Comparison of ENCODE assay signal across 29 mouse cellular contexts in genomic region chr1:160064547-160065144, GRCm38 (mm10). TPM values are rescaled to one million over a fixed set of nuclear protein-coding genes. Genes with fewer than 3 reads are reported as not detected.
A peak's percentile ranks its signal among the peaks of the same experiment; 100 is the strongest.
DNase-seq lines count a peak whose midpoint lies in the region; ATAC-seq lines count a peak whose summit lies in the region.
"Had no signal": no experiment of that assay in that cellular context is flagged by ENCODE, and none has a peak within 500 bp of the region (broad histone marks: within the 10 kb centered on the region; RNA-seq: fewer than 3 reads in every experiment).

No protein-coding gene starts in this region.

- 56% methylated on average over 7 of the region's 7 CpGs for WGBS in liver, embryonic 11.5 days
- 78% methylated on average over 7 of the region's 7 CpGs for WGBS in intestine, embryonic 14.5 days
- 68% methylated on average over 7 of the region's 7 CpGs for WGBS in intestine, embryonic 16.5 days
- WGBS in stomach, embryonic 16.5 days, result 71% methylated on average over 7 of the region's 7 CpGs

- H3K9me3 ChIP-seq in liver, embryonic 11.5 days (ENCODE audit: control insufficient read depth, low read length), result no peaks in the 10 kb centered on the region
- H3K9me3 ChIP-seq in intestine, embryonic 14.5 days (ENCODE audit: control insufficient read depth, low read length), result no peaks in the 10 kb centered on the region
- H3K9me3 ChIP-seq in intestine, embryonic 16.5 days (ENCODE audit: control insufficient read depth, low read length), result peaks cover 7% of the 10 kb centered on the region; the same call in 1 of the 2 replicates
- peaks cover 8% of the 10 kb centered on the region for H3K9me3 ChIP-seq in stomach, embryonic 16.5 days (replicated peaks; ENCODE audit: control insufficient read depth, low read length)
- H3K9me3 ChIP-seq: embryonic facial prominence, embryonic 13.5 days; G1E; hindbrain, embryonic 15.5 days had no signal

- H3K4me1 ChIP-seq in liver, embryonic 11.5 days (replicated peaks; ENCODE audit: control insufficient read depth, insufficient read depth, low read length), result peaks cover 19% of the 10 kb centered on the region
- H3K4me1 ChIP-seq in intestine, embryonic 14.5 days (replicated peaks; ENCODE audit: control insufficient read depth, insufficient read depth, low read length), result no peaks in the 10 kb centered on the region
- H3K4me1 ChIP-seq in intestine, embryonic 16.5 days (ENCODE audit: control insufficient read depth, insufficient read depth, low read length), result no peaks in the 10 kb centered on the region
- 0 out of 2 replicates have a peak, but pooled peaks cover 7% of the 10 kb centered on the region for H3K4me1 ChIP-seq in stomach, embryonic 16.5 days (ENCODE audit: control insufficient read depth, insufficient read depth, low read length)
- H3K4me1 ChIP-seq: embryonic facial prominence, embryonic 10.5 days; embryonic facial prominence, embryonic 13.5 days; forebrain, embryonic 10.5 days; forebrain, embryonic 13.5 days; hindbrain, embryonic 12.5 days; hindbrain, embryonic 15.5 days had no signal

- H3K9ac ChIP-seq in liver, embryonic 11.5 days (ENCODE audit: low read depth, low read length), result no peak overlapping the region
- H3K9ac ChIP-seq in intestine, embryonic 14.5 days (ENCODE audit: low read length), result no peak overlapping the region
- no peak overlapping the region for H3K9ac ChIP-seq in intestine, embryonic 16.5 days (ENCODE audit: low read depth, low read length)
- H3K9ac ChIP-seq in stomach, embryonic 16.5 days (ENCODE audit: low read length), result no peak overlapping the region
- H3K9ac ChIP-seq: embryonic facial prominence, embryonic 13.5 days; forebrain, embryonic 13.5 days; heart, embryonic 13.5 days; hindbrain, embryonic 12.5 days; hindbrain, embryonic 15.5 days had no signal

- H3K27me3 ChIP-seq in liver, embryonic 11.5 days (replicated peaks; ENCODE audit: control insufficient read depth, insufficient read depth, low read length), result no peaks in the 10 kb centered on the region
- no peaks in the 10 kb centered on the region for H3K27me3 ChIP-seq in intestine, embryonic 14.5 days (replicated peaks; ENCODE audit: control insufficient read depth, insufficient read depth, low read length)
- no peaks in the 10 kb centered on the region for H3K27me3 ChIP-seq in intestine, embryonic 16.5 days (replicated peaks; ENCODE audit: control insufficient read depth, insufficient read depth, low read length)
- no peaks in the 10 kb centered on the region for H3K27me3 ChIP-seq in stomach, embryonic 16.5 days (ENCODE audit: control insufficient read depth, insufficient read depth, low read length)
- H3K27me3 ChIP-seq: CH12.LX; embryonic facial prominence, embryonic 13.5 days; forebrain, embryonic 13.5 days; heart, embryonic 13.5 days; hindbrain, embryonic 12.5 days; hindbrain, embryonic 15.5 days; Patski had no signal

- DNase-seq in liver, embryonic 11.5 days (ENCODE audit: low spot score), result no peak
- no peak for DNase-seq in liver
- no peak for DNase-seq in intestine, embryonic 14.5 days (ENCODE audit: low spot score)
- DNase-seq in adrenal gland, postnatal 10 days, result no peak
- DNase-seq in kidney, adult 18-20 months, result no peak
- DNase-seq: adrenal gland, postnatal 25 days; B cell, adult 2 months; cerebellum, adult 11-12 months; cerebellum, adult 8-10 months; cerebellum, postnatal 10 days; cerebellum, postnatal 36 days; embryo, embryonic 11 days; gastrocnemius, adult 2 months; gastrocnemius, postnatal 14 days; heart, adult 18-20 months had no signal

- peak overlapping the region; percentile 13; the same call in 1 of the 2 replicates for H3K4me2 ChIP-seq in liver, embryonic 11.5 days
- H3K4me2 ChIP-seq in intestine, embryonic 14.5 days (ENCODE audit: low read length), result no peak overlapping the region
- no peak overlapping the region for H3K4me2 ChIP-seq in intestine, embryonic 16.5 days (ENCODE audit: low read depth, low read length)
- no peak overlapping the region for H3K4me2 ChIP-seq in stomach, embryonic 16.5 days (ENCODE audit: low read depth, low read length)
- H3K4me2 ChIP-seq: embryonic facial prominence, embryonic 13.5 days; forebrain, embryonic 13.5 days; heart, embryonic 13.5 days; hindbrain, embryonic 12.5 days; hindbrain, embryonic 15.5 days had no signal

- no peak overlapping the region for H3K27ac ChIP-seq in liver, embryonic 11.5 days (ENCODE audit: low read depth, low read length)
- no peak overlapping the region for H3K27ac ChIP-seq in intestine, embryonic 14.5 days (ENCODE audit: low read depth)
- H3K27ac ChIP-seq in intestine, embryonic 16.5 days (ENCODE audit: low read length), result no peak overlapping the region
- no peak overlapping the region for H3K27ac ChIP-seq in stomach, embryonic 16.5 days (ENCODE audit: low read length)
- H3K27ac ChIP-seq: embryonic facial prominence, embryonic 10.5 days; embryonic facial prominence, embryonic 13.5 days; forebrain, embryonic 10.5 days; forebrain, embryonic 13.5 days; gastrocnemius, adult 2 months; heart, embryonic 13.5 days; hindbrain, embryonic 12.5 days; hindbrain, embryonic 15.5 days had no signal

- ATAC-seq in liver, embryonic 11.5 days (replicated peaks; ENCODE audit: low FRiP score), result no peak
- 0 out of 2 replicates have a peak, but pooled peaks have one; percentile 62 for ATAC-seq in intestine, embryonic 14.5 days (replicated peaks; ENCODE audit: low FRiP score, low TSS enrichment, low read depth)
- ATAC-seq in intestine, embryonic 16.5 days, result peak; percentile 84
- ATAC-seq in stomach, embryonic 16.5 days (ENCODE audit: insufficient read depth, low FRiP score), result peak; percentile 72; the same call in 1 of the 2 replicates
- ATAC-seq: forebrain, embryonic 13.5 days; forebrain, embryonic 16.5 days; Patski had no signal

- no peaks in the 10 kb centered on the region for H3K36me3 ChIP-seq in liver, embryonic 11.5 days (ENCODE audit: control insufficient read depth, insufficient read depth, low read length)
- H3K36me3 ChIP-seq in intestine, embryonic 14.5 days (ENCODE audit: control insufficient read depth, insufficient read depth, low read length), result no peaks in the 10 kb centered on the region
- H3K36me3 ChIP-seq in intestine, embryonic 16.5 days (ENCODE audit: control insufficient read depth, insufficient read depth, low read length), result no peaks in the 10 kb centered on the region
- H3K36me3 ChIP-seq in stomach, embryonic 16.5 days (ENCODE audit: control insufficient read depth, insufficient read depth, low read length), result 0 out of 2 replicates have a peak, but pooled peaks cover 3% of the 10 kb centered on the region
- H3K36me3 ChIP-seq: embryonic facial prominence, embryonic 10.5 days; embryonic facial prominence, embryonic 13.5 days; forebrain, embryonic 10.5 days; G1E; hindbrain, embryonic 12.5 days; hindbrain, embryonic 15.5 days had no signal

- H3K4me3 ChIP-seq in liver, embryonic 11.5 days (ENCODE audit: low read depth, low read length), result no peak overlapping the region
- no peak overlapping the region for H3K4me3 ChIP-seq in intestine, embryonic 14.5 days (ENCODE audit: low read depth, low read length)
- H3K4me3 ChIP-seq in intestine, embryonic 16.5 days (ENCODE audit: low read length), result no peak overlapping the region
- no peak overlapping the region for H3K4me3 ChIP-seq in stomach, embryonic 16.5 days (replicated peaks; ENCODE audit: low read length)
- H3K4me3 ChIP-seq: embryonic facial prominence, embryonic 10.5 days; embryonic facial prominence, embryonic 13.5 days; erythroblast, embryonic 14.5 days; forebrain, embryonic 10.5 days; forebrain, embryonic 13.5 days; gastrocnemius, adult 2 months; heart, embryonic 13.5 days; hindbrain, embryonic 12.5 days; hindbrain, embryonic 15.5 days had no signal

RNA-seq across cellular contexts. Expression of gene 4930523C07Rik, which starts 20.5 kb away (rescaled TPM):
- polyA plus RNA-seq in liver, embryonic 11.5 days (2014; fragmentation: Nextera tagmentation; extraction: Ambion mirVana), result 13.2 and 19.0 TPM in 2 replicates
- polyA plus RNA-seq in intestine, embryonic 14.5 days (2014; fragmentation: Nextera tagmentation; extraction: Ambion mirVana), result 5.1 and 7.3 TPM in 2 replicates
- 10.4 TPM in 2 replicates for polyA plus RNA-seq in intestine, embryonic 16.5 days (2015; fragmentation: Nextera tagmentation; extraction: Ambion mirVana)
- 24.3 and 30.1 TPM in 2 replicates for polyA plus RNA-seq in stomach, embryonic 16.5 days (2015; fragmentation: Nextera tagmentation; extraction: Ambion mirVana)
- 10 to 100 TPM; 22.3 to 27.8 TPM for total RNA-seq in adrenal gland, postnatal 10 days (2021)
- polyA plus RNA-seq: G1E had no signal
